Mouse (Mus musculus) right cerebral cortex, postnatal 4 days (tissue): ENCODE data around the gene Tubb1.

Experiments
- DNase-seq: peaks from one replicate; pipeline ENCODE4 v3.0.0-alpha.2; 2022

The Tubb1 gene

GRCm38 (mm10) chr2:174450353-174450752 lies at the start of gene Tubb1:
TSS of gene Tubb1 (plus strand) at chr2:174450695.
- DNase-seq = no peak

- no peak for DNase-seq
Measured at GRCm38 (mm10) chr2:174410222-174410621, 40.3 kb upstream of the Tubb1 start.

GRCm38 (mm10) chr2:174413127-174413526 lies 37.4 kb upstream of the Tubb1 start:
- no peak for DNase-seq

- DNase-seq = no peak
Measured at GRCm38 (mm10) chr2:174415001-174415730, 35.3 kb upstream of the Tubb1 start.

GRCm38 (mm10) chr2:174415731-174416310 lies 34.7 kb upstream of the Tubb1 start, which contains the start of gene Nelfcd:
TSS of gene Nelfcd (plus strand) at chr2:174415804.
- peak; percentile 94 for DNase-seq

- DNase-seq = no peak
Measured at GRCm38 (mm10) chr2:174421107-174421506, 29.4 kb upstream of the Tubb1 start.

GRCm38 (mm10) chr2:174424301-174425085 lies 26.0 kb upstream of the Tubb1 start:
- no peak for DNase-seq

GRCm38 (mm10) chr2:174426856-174427255 lies 23.6 kb upstream of the Tubb1 start:
- DNase-seq = no peak

- DNase-seq = no peak
Measured at GRCm38 (mm10) chr2:174428076-174428835, 22.2 kb upstream of the Tubb1 start.

GRCm38 (mm10) chr2:174428996-174429591 lies 21.4 kb upstream of the Tubb1 start:
- DNase-seq = peak; percentile 29

- DNase-seq = no peak
Measured at GRCm38 (mm10) chr2:174434943-174435342, 15.6 kb upstream of the Tubb1 start.

- no peak for DNase-seq
Measured at GRCm38 (mm10) chr2:174436076-174436701, 14.3 kb upstream of the Tubb1 start.

GRCm38 (mm10) chr2:174436916-174437696 lies 13.4 kb upstream of the Tubb1 start:
- no peak for DNase-seq

GRCm38 (mm10) chr2:174437697-174437982 lies 12.9 kb upstream of the Tubb1 start:
- no peak for DNase-seq

GRCm38 (mm10) chr2:174438181-174438580 lies 12.3 kb upstream of the Tubb1 start:
- DNase-seq = no peak

- peak; percentile 55 for DNase-seq
Measured at GRCm38 (mm10) chr2:174438737-174439449, 11.6 kb upstream of the Tubb1 start, which contains the start of gene Ctsz. TSS of gene Ctsz (minus strand) at chr2:174439039.

GRCm38 (mm10) chr2:174439450-174439838 lies 11.1 kb upstream of the Tubb1 start:
- DNase-seq = no peak

- DNase-seq = no peak
Measured at GRCm38 (mm10) chr2:174439961-174440360, 10.5 kb upstream of the Tubb1 start.

GRCm38 (mm10) chr2:174441898-174442297 lies 8.6 kb upstream of the Tubb1 start:
- no peak for DNase-seq

GRCm38 (mm10) chr2:174442460-174442859 lies 8.0 kb upstream of the Tubb1 start:
- DNase-seq = no peak

- DNase-seq = no peak
Measured at GRCm38 (mm10) chr2:174443046-174443445, 7.4 kb upstream of the Tubb1 start.
